Mouse (Mus musculus): ENCODE data around the gene Clstn2.

- TF ChIP-seq MAX (IDR thresholded peaks at IDR 0.05; ENCODE audit: low read length) (no peak), POLR2A (IDR thresholded peaks at IDR 0.05; ENCODE audit: control insufficient read depth in 1 of 2, insufficient read depth in 1 of 2, low read depth in 1 of 2, low read length in 2 of 2, poor library complexity in 1 of 2) (no peak), TBP (IDR thresholded peaks at IDR 0.05; ENCODE audit: low read depth, low read length) (no peak), NRF1 (IDR thresholded peaks at IDR 0.05; ENCODE audit: insufficient read depth, low read depth, low read length, poor library complexity, severe bottlenecking) (no peak), GATA1 (IDR thresholded peaks at IDR 0.05; ENCODE audit: low read depth, low read length) (no peak), CTCF (IDR thresholded peaks at IDR 0.05 in 2 of 3, conservative IDR thresholded peaks at IDR 0.05 in 1 of 3; ENCODE audit: control insufficient read depth in 1 of 3, insufficient read depth in 1 of 3, low read depth in 2 of 3, low read length in 3 of 3, poor library complexity in 1 of 3, severe bottlenecking in 1 of 3) (no peak), POLR2AphosphoS2 (IDR thresholded peaks at IDR 0.05; ENCODE audit: low read length) (no peak), USF2 (IDR thresholded peaks at IDR 0.05; ENCODE audit: borderline replicate concordance in 1 of 2, insufficient read depth in 1 of 2, low read depth in 1 of 2, low read length in 2 of 2) (no peak), UBTF (IDR thresholded peaks at IDR 0.05; ENCODE audit: borderline replicate concordance, insufficient read depth, low read depth, low read length) (no peak), ZNF384 (IDR thresholded peaks at IDR 0.05; ENCODE audit: low read depth, low read length) (no peak), TCF12 (IDR thresholded peaks at IDR 0.05; ENCODE audit: low read depth, low read length) (no peak), USF1 (IDR thresholded peaks at IDR 0.05; ENCODE audit: low read depth, low read length) (no peak), SIN3A (IDR thresholded peaks at IDR 0.05; ENCODE audit: low read length) (no peak), RAD21 (IDR thresholded peaks at IDR 0.05; ENCODE audit: low read depth, low read length) (no peak)
Observed at GRCm38 (mm10) chr9:97491626-97492025, 541.4 kb downstream of the Clstn2 start.
